Mouse (Mus musculus) bone marrow macrophage, adult 2 months (primary cell): ENCODE results near the gene Eif2d.

Experiments used
- CTCF ChIP-seq: IDR thresholded peaks from 2 replicates; pipeline ENCODE4 v1.5.1; 2012; ENCODE audit warnings: low read depth, mild to moderate bottlenecking, low read length, moderate library complexity
- POLR2A ChIP-seq: IDR thresholded peaks from 2 replicates; pipeline ENCODE4 v1.6.1; 2012; ENCODE audit warnings: mild to moderate bottlenecking, low read depth, low read length, borderline replicate concordance

DNA sequence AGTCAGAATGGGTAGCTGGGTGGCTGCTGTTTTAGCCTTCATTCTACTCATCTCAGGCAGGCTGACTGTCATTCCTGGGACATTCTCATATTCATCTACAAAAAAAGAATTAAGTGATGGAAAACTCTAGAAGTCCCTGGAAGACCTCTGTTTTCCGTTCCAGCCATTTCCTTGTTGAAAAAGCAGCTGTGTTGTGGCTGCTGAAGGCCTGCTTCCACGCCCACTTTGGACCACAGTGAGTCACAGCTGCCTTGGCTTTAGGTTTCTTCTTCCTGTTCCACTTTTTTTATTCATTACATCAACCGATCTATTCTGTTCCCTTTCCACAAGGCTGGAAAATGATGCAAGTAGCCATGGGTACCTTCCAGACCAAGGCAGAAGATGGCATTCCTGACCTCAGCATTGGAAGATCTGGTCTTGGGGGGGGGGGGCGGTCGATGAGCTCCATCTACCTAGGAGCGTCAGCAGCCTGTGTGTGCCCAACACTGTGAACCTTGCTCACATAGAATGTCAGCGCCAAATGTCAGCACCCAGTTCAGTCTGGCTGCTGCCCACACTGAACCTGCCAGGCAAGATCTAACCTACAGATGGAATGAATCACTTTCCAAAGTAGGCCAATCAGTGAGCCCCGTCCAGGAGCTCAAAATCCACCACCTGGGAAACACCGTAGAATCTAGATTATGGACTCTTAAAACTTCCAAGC lies 31.4 kb downstream of the Eif2d start:
- TF ChIP-seq POLR2A (no peak), CTCF (no peak)
